Mouse (Mus musculus) heart, adult 8-10 months (tissue): ENCODE results near the gene Shisa4. TPM values are rescaled to one million over a fixed set of nuclear protein-coding genes. Genes with fewer than 3 reads are reported as not detected.

Experiments used
- DNase-seq: peaks from one replicate; pipeline ENCODE4 v3.0.0; 2022; ENCODE audit warnings: low spot score
- total RNA-seq, 4 experiments: library from RNA; stranded (reverse); gene quantifications; 2 replicates each; pipeline ENCODE4 v1.2.4; 2022

The Shisa4 gene
- total RNA-seq, 4 experiments from 2014 or later = 2.3 to 3.5 (median 2.8) TPM

DNA sequence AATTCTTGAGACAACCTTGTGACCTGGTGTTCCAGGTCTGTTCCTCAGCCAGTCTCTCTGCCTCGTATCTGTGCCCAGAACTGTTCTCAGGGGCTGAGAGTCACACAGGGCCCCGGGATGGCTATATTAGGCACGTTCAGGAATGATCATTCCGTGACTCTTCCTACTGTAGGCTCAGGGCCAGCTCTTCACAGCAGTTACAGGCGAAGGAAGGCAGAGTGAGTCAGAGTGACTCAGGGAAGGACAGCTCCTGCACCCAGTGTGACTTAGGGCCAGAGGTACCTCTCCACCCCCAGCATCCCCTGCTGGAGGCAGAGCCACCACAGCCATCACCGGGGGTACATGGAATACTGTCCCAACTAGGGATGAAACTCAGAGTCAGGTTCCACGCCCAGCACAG lies 8.0 kb downstream of the Shisa4 start:
- no peak for DNase-seq

DNA sequence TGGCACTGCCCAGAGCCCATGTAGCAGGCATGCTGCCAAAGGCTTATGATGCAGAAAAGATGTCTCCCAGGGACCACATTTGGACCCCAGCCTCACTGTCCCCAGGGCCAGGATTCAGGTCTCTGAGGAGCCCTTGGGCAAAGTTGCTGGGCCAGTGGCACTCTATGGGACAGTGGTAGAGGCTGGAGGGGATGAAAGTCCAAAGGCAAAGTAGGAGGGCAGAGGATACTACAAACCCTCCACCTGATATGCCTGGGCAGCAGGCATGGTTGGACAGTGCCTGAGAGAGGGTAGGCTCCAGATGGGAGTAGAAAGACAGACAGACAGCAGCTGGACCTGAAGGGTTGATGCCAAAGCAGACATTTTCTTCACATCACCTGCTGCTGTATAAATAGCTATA lies 8.7 kb downstream of the Shisa4 start:
- no peak for DNase-seq

- DNase-seq = no peak
These were observed 11.6 kb downstream of the Shisa4 start for GRCm38 (mm10) chr1:135363446-135363845.

GRCm38 (mm10) chr1:135362115-135362514 lies 12.9 kb downstream of the Shisa4 start:
- no peak for DNase-seq

DNA sequence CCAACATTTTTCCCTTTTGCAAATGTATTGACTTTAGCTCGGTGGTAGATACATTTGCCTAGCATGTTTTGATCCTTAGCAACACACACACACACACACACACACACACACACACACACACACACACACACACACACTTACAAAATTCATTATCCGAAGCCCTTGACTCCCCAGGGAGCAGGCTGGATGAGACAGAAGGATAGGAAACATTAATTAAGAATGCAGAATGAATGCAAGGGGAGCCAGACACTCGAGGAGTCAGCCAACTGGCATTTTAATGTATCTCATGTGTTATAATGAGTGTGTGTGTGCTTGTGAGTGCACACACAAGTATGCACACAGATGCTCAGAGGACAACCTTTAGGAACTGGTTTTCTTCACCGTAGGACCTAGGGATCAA lies 13.5 kb downstream of the Shisa4 start:
- DNase-seq = no peak

DNA sequence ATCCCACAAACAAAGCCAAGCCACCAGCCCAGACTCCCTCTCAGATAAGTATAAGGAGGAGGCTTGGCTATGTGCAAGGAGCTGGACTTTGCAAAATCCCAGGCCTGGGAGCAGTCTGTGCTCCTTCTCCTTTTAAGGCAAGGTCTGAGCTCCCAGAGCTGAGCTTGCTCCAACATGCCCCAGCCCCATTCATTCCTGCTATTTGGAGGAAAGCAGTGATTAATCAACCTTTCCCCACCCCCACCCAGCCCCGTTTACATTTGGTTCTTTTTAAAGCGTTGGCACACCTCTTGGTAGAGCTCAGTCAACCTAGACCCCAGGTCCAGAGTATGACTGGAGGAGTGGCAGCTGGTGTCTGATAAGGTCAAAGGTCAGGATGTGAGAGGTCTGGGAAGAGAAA lies 16.0 kb downstream of the Shisa4 start:
- DNase-seq = no peak

- DNase-seq = peak; percentile 63
These were observed 23.1 kb downstream of the Shisa4 start for GRCm38 (mm10) chr1:135351953-135352352.

GRCm38 (mm10) chr1:135347498-135348169 lies 27.4 kb downstream of the Shisa4 start:
- DNase-seq = peak; percentile 38

- no peak for DNase-seq
These were observed 28.1 kb downstream of the Shisa4 start for GRCm38 (mm10) chr1:135346891-135347290.

DNA sequence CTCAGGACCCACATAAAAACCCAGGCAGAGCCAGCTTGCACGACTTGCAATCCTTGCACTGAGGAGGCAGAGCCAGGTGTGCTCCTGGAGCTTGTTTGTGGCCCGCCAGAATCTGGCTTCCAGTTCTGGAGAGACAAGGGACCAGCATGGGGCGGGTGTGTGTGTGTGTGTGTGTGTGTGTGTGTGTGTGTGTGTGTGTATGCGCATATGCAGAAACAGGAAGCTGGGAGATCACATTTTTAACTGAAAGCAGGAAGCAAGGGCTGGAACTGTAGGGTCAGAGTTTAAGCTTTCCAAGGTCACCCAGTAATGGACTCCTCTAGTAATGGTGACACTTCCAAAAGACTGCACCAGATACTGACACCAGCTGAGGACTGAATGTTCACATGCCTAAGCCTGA lies 31.0 kb downstream of the Shisa4 start:
- no peak for DNase-seq

- DNase-seq = no peak
These were observed 33.1 kb downstream of the Shisa4 start for GRCm38 (mm10) chr1:135341947-135342346.

DNA sequence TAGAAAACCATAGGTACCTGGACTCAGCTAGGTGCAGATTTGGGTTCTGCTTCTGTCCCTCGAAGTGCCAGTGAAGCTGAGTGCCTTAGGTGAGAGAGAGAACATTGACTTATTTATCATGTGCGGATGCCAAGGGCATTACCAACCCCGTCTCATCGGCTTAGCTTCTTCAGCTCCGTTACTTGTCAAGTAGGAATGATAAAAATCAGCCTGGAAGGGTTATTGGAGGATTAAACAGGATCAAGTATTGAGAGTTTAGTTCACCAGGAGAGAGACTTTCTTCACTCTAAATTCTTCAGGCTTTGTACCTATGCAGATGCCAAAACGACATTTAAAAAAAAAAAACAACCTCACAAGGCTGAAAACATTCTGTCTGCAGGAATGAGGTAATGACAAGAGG lies 44.5 kb downstream of the Shisa4 start:
- DNase-seq = no peak

GRCm38 (mm10) chr1:135328368-135328767 lies 46.7 kb downstream of the Shisa4 start:
- no peak for DNase-seq

- DNase-seq = no peak
These were observed 49.1 kb downstream of the Shisa4 start for GRCm38 (mm10) chr1:135325934-135326333.

- DNase-seq = peak; percentile 11
These were observed 50.5 kb downstream of the Shisa4 start, which contains the start of gene Lmod1 for GRCm38 (mm10) chr1:135324571-135324970. Gene Lmod1, plus strand, starts transcription at chr1:135324807.

GRCm38 (mm10) chr1:135323367-135323901 lies 51.6 kb downstream of the Shisa4 start:
- no peak for DNase-seq

Other genes starting within 250 kb of the Shisa4 start
- 1 to 10 TPM in 1 of 4 experiments, under 1 TPM in 3; 0.34 to 1.5 (median 0.49) TPM for gene Ptpn7, start 242.5 kb downstream of the Shisa4 start, total RNA-seq
- 10 to 100 TPM; 19.0 to 21.4 (median 20.7) TPM for gene Arl8a, start 228.4 kb downstream of the Shisa4 start, total RNA-seq
- under 1 TPM; 0.44 to 0.71 (median 0.65) TPM for gene Gpr37l1, start 207.6 kb downstream of the Shisa4 start, total RNA-seq
- gene Elf3, start 116.7 kb downstream of the Shisa4 start, total RNA-seq = under 1 TPM in 1 of 4 experiments, not detected in 3; 0.14 TPM
- gene Rnpep, start 91.2 kb downstream of the Shisa4 start, total RNA-seq = 10 to 100 TPM; 18.9 to 22.7 (median 21.2) TPM
- gene Timm17a, start 61.5 kb downstream of the Shisa4 start, total RNA-seq = 100 to 1,000 TPM; 342 to 418 (median 385) TPM
- gene Lmod1, start 50.4 kb downstream of the Shisa4 start, total RNA-seq = 1 to 10 TPM; 1.9 to 3.0 (median 2.5) TPM
- gene Ipo9, start 55.3 kb upstream of the Shisa4 start, total RNA-seq = 10 to 100 TPM; 27.1 to 34.0 (median 30.1) TPM
- gene Nav1, start 232.1 kb upstream of the Shisa4 start, total RNA-seq = 10 to 100 TPM; 14.8 to 19.1 (median 15.9) TPM